Mouse (Mus musculus) C2C12 (cell line): Measurements from ENCODE around the gene Nell1. TPM values are rescaled to one million over a fixed set of nuclear protein-coding genes. Genes with fewer than 3 reads are reported as not detected.

Source experiments
- H3K27me3 ChIP-seq: one replicate; pipeline ENCODE4 v1.6.1; 2011; ENCODE audit not compliant: control insufficient read depth, insufficient read depth, insufficient read length
- H3K36me3 ChIP-seq: one replicate; pipeline ENCODE4 v1.6.1; 2011; ENCODE audit not compliant: control insufficient read depth, insufficient read depth
- H3K4me3 ChIP-seq: one replicate; pipeline ENCODE4 v1.5.1; 2011; ENCODE audit warnings: mild to moderate bottlenecking, control low read depth; ENCODE audit not compliant: poor library complexity, insufficient read depth, severe bottlenecking
- H3K79me2 ChIP-seq: one replicate; pipeline ENCODE4 v1.6.1; 2011; ENCODE audit not compliant: control insufficient read depth, insufficient read depth
- H3K79me3 ChIP-seq: one replicate; pipeline ENCODE4 v1.6.1; 2011; ENCODE audit warnings: low read depth, control low read depth
- H3ac ChIP-seq: one replicate; pipeline ENCODE3; 2011; ENCODE audit warnings: low read depth; ENCODE audit not compliant: control insufficient read depth, insufficient read length
- CEBPB ChIP-seq: IDR thresholded peaks from one replicate; pipeline ENCODE4 v1.6.1; 2011; ENCODE audit warnings: low read depth, mild to moderate bottlenecking, control low read depth, moderate library complexity
- CTCF ChIP-seq: IDR thresholded peaks from one replicate; pipeline ENCODE4 v1.5.1; 2011; ENCODE audit not compliant: control insufficient read depth, insufficient read depth, insufficient read length
- FOSL1 ChIP-seq: IDR thresholded peaks from one replicate; pipeline ENCODE4 v1.8.0; 2011; ENCODE audit warnings: mild to moderate bottlenecking, low read length; ENCODE audit not compliant: poor library complexity, insufficient read depth, severe bottlenecking
- MAX ChIP-seq: IDR thresholded peaks from one replicate; pipeline ENCODE4 v1.6.1; 2011; ENCODE audit warnings: mild to moderate bottlenecking, control low read depth
- MYOD1 ChIP-seq: IDR thresholded peaks from one replicate; pipeline ENCODE4 v1.6.1; 2011; ENCODE audit warnings: low read depth; ENCODE audit not compliant: control insufficient read depth, insufficient read length
- MYOG ChIP-seq: IDR thresholded peaks from one replicate; pipeline ENCODE4 v1.6.1; 2011; ENCODE audit not compliant: control insufficient read depth, insufficient read length; ENCODE audit errors: extremely low read depth
- USF1 ChIP-seq: IDR thresholded peaks from one replicate; pipeline ENCODE4 v1.6.1; 2011; ENCODE audit warnings: low read depth, mild to moderate bottlenecking, control low read depth, moderate library complexity
- polyA plus RNA-seq: library from polyadenylated mRNA; unstranded; fragments of >200 nt; fragmentation: generic; extraction: Trizol; gene quantifications from one replicate; pipeline ENCODE4 v1.2.1, GENCODE M21; 2012; ENCODE audit warnings: missing spikeins

Gene Nell1
- polyA plus RNA-seq, 1 experiment: not detected

DNA sequence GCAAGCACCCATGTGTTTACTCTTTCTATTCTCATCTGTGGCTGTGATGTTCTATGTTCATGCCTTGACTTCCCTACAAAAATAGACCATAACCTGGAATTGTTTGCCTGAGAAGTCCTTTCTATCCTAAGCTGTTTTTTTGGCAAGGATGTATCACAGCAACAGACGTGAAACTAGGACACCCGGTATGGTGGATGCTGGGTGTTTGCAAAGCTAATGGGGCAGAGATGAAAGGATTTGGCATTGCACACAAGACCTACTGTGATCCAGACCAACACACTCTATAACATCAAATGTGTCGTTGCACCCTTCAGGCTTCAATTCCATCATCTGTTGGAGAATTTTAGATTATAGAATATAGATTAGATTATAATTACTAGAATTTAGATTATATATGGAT lies 495.9 kb downstream of the Nell1 start:
- Histone ChIP-seq H3K4me3 (no peak overlapping the region), H3K79me2 (no peaks in the 10 kb centered on the region), H3ac (no peak overlapping the region), H3K36me3 (no peaks in the 10 kb centered on the region), H3K79me3 (no peaks in the 10 kb centered on the region), H3K27me3 (no peaks in the 10 kb centered on the region)
- TF ChIP-seq FOSL1 (no peak), CTCF (no peak), MYOD1 (no peak), USF1 (no peak), MYOG (no peak), CEBPB (no peak), MAX (no peak)

DNA sequence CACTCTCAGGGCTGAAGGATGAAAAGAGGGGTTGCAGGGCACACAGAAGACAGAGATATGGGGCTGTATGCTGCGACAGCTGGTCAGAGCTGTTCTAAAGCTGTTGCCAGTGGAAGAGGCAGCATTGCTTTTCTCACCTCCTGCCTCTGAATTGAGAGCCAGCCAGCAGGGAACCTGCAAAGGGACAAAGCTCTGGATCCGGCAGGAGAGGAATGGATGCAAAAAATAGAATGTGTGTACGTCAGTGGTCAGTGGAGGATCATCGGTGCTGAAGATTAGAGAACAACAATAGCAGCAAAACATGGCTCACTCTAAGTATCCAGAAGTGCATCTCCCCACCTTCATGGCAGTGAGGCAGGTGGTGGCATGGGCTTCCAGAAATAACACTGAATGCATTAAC lies 507.3 kb downstream of the Nell1 start:
- Histone ChIP-seq H3ac (no peak overlapping the region), H3K27me3 (no peaks in the 10 kb centered on the region), H3K4me3 (no peak overlapping the region), H3K79me2 (no peaks in the 10 kb centered on the region), H3K79me3 (no peaks in the 10 kb centered on the region), H3K36me3 (no peaks in the 10 kb centered on the region)
- TF ChIP-seq MYOG (no peak), MYOD1 (no peak), MAX (no peak), USF1 (no peak), CTCF (no peak), FOSL1 (no peak), CEBPB (no peak)

- no peak for TF ChIP-seq MYOD1
- no peak overlapping the region for H3K4me3 ChIP-seq
- H3K27me3 ChIP-seq: no peaks in the 10 kb centered on the region
- H3K79me3 ChIP-seq: no peaks in the 10 kb centered on the region
- no peak overlapping the region for H3ac ChIP-seq
- no peaks in the 10 kb centered on the region for H3K79me2 ChIP-seq
- H3K36me3 ChIP-seq: no peaks in the 10 kb centered on the region
These were observed 510.6 kb downstream of the Nell1 start for GRCm38 (mm10) chr7:50485304-50485703.

GRCm38 (mm10) chr7:50486884-50487420 lies 512.3 kb downstream of the Nell1 start:
- Histone ChIP-seq H3K79me3 (no peaks in the 10 kb centered on the region), H3K79me2 (no peaks in the 10 kb centered on the region), H3K27me3 (no peaks in the 10 kb centered on the region), H3K4me3 (no peak overlapping the region), H3K36me3 (no peaks in the 10 kb centered on the region), H3ac (no peak overlapping the region)
- TF ChIP-seq FOSL1 (no peak), MAX (no peak), CTCF (no peak), MYOG (no peak), USF1 (no peak), MYOD1 (no peak), CEBPB (no peak)

DNA sequence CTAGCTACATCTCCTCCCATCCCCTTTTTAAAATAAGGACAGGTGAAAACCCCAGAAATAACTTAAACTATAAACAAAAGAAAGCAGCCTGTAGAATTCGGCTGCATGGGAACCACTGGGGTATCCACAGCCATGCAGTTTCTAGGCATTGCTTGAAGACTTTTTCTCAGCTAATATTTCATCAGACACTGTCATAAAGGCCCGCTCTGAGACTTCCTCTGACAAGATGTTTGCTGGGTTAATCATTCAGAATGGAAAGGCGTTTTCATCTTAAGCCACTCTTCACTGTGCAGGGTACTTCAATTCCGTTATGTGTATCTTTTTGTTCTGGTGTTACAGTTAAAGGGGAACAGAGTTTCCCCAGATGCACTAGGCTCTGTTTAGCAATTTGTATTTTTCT lies 526.9 kb downstream of the Nell1 start:
- Histone ChIP-seq H3K79me3 (no peaks in the 10 kb centered on the region), H3ac (no peak overlapping the region), H3K4me3 (no peak overlapping the region), H3K27me3 (no peaks in the 10 kb centered on the region), H3K36me3 (no peaks in the 10 kb centered on the region), H3K79me2 (no peaks in the 10 kb centered on the region)
- TF ChIP-seq FOSL1: no peak
- TF ChIP-seq USF1: no peak
- TF ChIP-seq MAX: no peak
- TF ChIP-seq CEBPB: no peak
- TF ChIP-seq MYOG: no peak
- no peak for TF ChIP-seq CTCF
- no peak for TF ChIP-seq MYOD1

GRCm38 (mm10) chr7:50507047-50507446 lies 532.4 kb downstream of the Nell1 start:
- TF ChIP-seq MAX: no peak
- TF ChIP-seq CEBPB: no peak
- TF ChIP-seq USF1: no peak
- no peak for TF ChIP-seq CTCF
- no peaks in the 10 kb centered on the region for H3K79me3 ChIP-seq
- no peak overlapping the region for H3ac ChIP-seq

More at GRCm38 (mm10) chr7:50507047-50507446, 532.4 kb downstream of the Nell1 start:
- no peaks in the 10 kb centered on the region for H3K36me3 ChIP-seq
- H3K27me3 ChIP-seq: no peaks in the 10 kb centered on the region
- no peak overlapping the region for H3K4me3 ChIP-seq
- no peaks in the 10 kb centered on the region for H3K79me2 ChIP-seq
